Mouse (Mus musculus): ENCODE data around the gene Ccdc51. TPM values are rescaled to one million over a fixed set of nuclear protein-coding genes. Genes with fewer than 3 reads are reported as not detected.

The Ccdc51 gene
- polyA plus RNA-seq, 1 experiment from 2014 or later: 12.9 TPM

- Histone ChIP-seq H3K4me3 (replicated peaks; ENCODE audit: low read depth, low read length) (no peak overlapping the region), H3K27me3 (ENCODE audit: insufficient read depth, low read length) (no peaks in the 10 kb centered on the region), H3K9me3 (replicated peaks; ENCODE audit: low read length) (no peaks in the 10 kb centered on the region), H3K4me1 (replicated peaks; ENCODE audit: insufficient read depth, low read length) (peaks cover 11% of the 10 kb centered on the region; the same call in 1 of the 2 replicates), H3K4me2 (ENCODE audit: low read length) (no peak overlapping the region), H3K27ac (no peak overlapping the region), H3K36me3 (ENCODE audit: insufficient read depth, low read length) (peaks cover 43% of the 10 kb centered on the region), H3K9ac (ENCODE audit: low read depth, low read length) (no peak overlapping the region)
- 91% methylated on average over 16 of the region's 16 CpGs for WGBS
- ATAC-seq (replicated peaks; ENCODE audit: low FRiP score, low read depth): peak; percentile 6; the same call in 1 of the 2 replicates
- TF ChIP-seq CTCF (IDR thresholded peaks at IDR 0.05; ENCODE audit: low read depth): no peak
- DNase-seq (ENCODE audit: low spot score): no peak
Measured at GRCm38 (mm10) chr9:109060184-109060897, 22.0 kb upstream of the Ccdc51 start.

GRCm38 (mm10) chr9:109060898-109061295 lies 21.4 kb upstream of the Ccdc51 start:
- TF ChIP-seq CTCF (IDR thresholded peaks at IDR 0.05; ENCODE audit: low read depth): no peak
- 89% methylated on average over 5 of the region's 5 CpGs for WGBS
- peaks cover 48% of the 10 kb centered on the region for H3K36me3 ChIP-seq (ENCODE audit: insufficient read depth, low read length)
- H3K4me1 ChIP-seq (replicated peaks; ENCODE audit: insufficient read depth, low read length): peaks cover 10% of the 10 kb centered on the region; the same call in 1 of the 2 replicates
- H3K9me3 ChIP-seq (replicated peaks; ENCODE audit: low read length): no peaks in the 10 kb centered on the region
- H3K4me2 ChIP-seq (ENCODE audit: low read length): no peak overlapping the region
- no peak overlapping the region for H3K27ac ChIP-seq
- no peak overlapping the region for H3K9ac ChIP-seq (ENCODE audit: low read depth, low read length)
- ATAC-seq (replicated peaks; ENCODE audit: low FRiP score, low read depth): no peak
- H3K27me3 ChIP-seq (ENCODE audit: insufficient read depth, low read length): no peaks in the 10 kb centered on the region
- no peak for DNase-seq (ENCODE audit: low spot score)
- no peak overlapping the region for H3K4me3 ChIP-seq (replicated peaks; ENCODE audit: low read depth, low read length)

GRCm38 (mm10) chr9:109068095-109068735 lies 14.1 kb upstream of the Ccdc51 start:
- 83% methylated on average over 3 of the region's 3 CpGs for WGBS
- H3K9me3 ChIP-seq (replicated peaks; ENCODE audit: low read length): no peaks in the 10 kb centered on the region
- no peaks in the 10 kb centered on the region for H3K27me3 ChIP-seq (ENCODE audit: insufficient read depth, low read length)
- H3K9ac ChIP-seq (ENCODE audit: low read depth, low read length): no peak overlapping the region
- ATAC-seq (replicated peaks; ENCODE audit: low FRiP score, low read depth) (no peak), DNase-seq (ENCODE audit: low spot score) (peak; percentile 40)
- no peak overlapping the region for H3K4me2 ChIP-seq (ENCODE audit: low read length)
- peak; percentile 47 for TF ChIP-seq CTCF (IDR thresholded peaks at IDR 0.05; ENCODE audit: low read depth)
- H3K36me3 ChIP-seq (ENCODE audit: insufficient read depth, low read length): peaks cover 48% of the 10 kb centered on the region
- peaks cover 7% of the 10 kb centered on the region for H3K4me1 ChIP-seq (replicated peaks; ENCODE audit: insufficient read depth, low read length)
- H3K4me3 ChIP-seq (replicated peaks; ENCODE audit: low read depth, low read length): no peak overlapping the region
- H3K27ac ChIP-seq: no peak overlapping the region

- peak; percentile 95 for DNase-seq (ENCODE audit: low spot score)
- peak within 1 kb of the TSS; percentile 86 for H3K4me3 ChIP-seq (replicated peaks; ENCODE audit: low read depth, low read length)
- peak within 1 kb of the TSS; percentile 72 for H3K9ac ChIP-seq (ENCODE audit: low read depth, low read length)
- peak within 1 kb of the TSS; percentile 80 for H3K27ac ChIP-seq
- H3K9me3 ChIP-seq (replicated peaks; ENCODE audit: low read length): no peaks in the 10 kb centered on the region
- TF ChIP-seq CTCF (IDR thresholded peaks at IDR 0.05; ENCODE audit: low read depth): no peak
- peaks cover 10% of the 10 kb centered on the region for H3K4me1 ChIP-seq (replicated peaks; ENCODE audit: insufficient read depth, low read length)
- ATAC-seq (replicated peaks; ENCODE audit: low FRiP score, low read depth): peak; percentile 98
- under 1% methylated on average over 57 of the region's 57 CpGs for WGBS
- no peaks in the 10 kb centered on the region for H3K27me3 ChIP-seq (ENCODE audit: insufficient read depth, low read length)
- H3K4me2 ChIP-seq (ENCODE audit: low read length): peak within 1 kb of the TSS; percentile 84
- 0 out of 2 replicates have a peak, but pooled peaks cover 6% of the 10 kb centered on the region for H3K36me3 ChIP-seq (ENCODE audit: insufficient read depth, low read length)
Measured at GRCm38 (mm10) chr9:109073661-109074573, 8.4 kb upstream of the Ccdc51 start, which contains the start of gene Atrip. Gene Atrip (minus strand): TSS chr9:109074124.

- Histone ChIP-seq H3K4me2 (ENCODE audit: low read length) (no peak overlapping the region), H3K27me3 (ENCODE audit: insufficient read depth, low read length) (no peaks in the 10 kb centered on the region), H3K9ac (ENCODE audit: low read depth, low read length) (no peak overlapping the region), H3K4me1 (replicated peaks; ENCODE audit: insufficient read depth, low read length) (peaks cover 17% of the 10 kb centered on the region; the same call in 1 of the 2 replicates), H3K4me3 (replicated peaks; ENCODE audit: low read depth, low read length) (no peak overlapping the region), H3K27ac (no peak overlapping the region), H3K9me3 (replicated peaks; ENCODE audit: low read length) (no peaks in the 10 kb centered on the region), H3K36me3 (ENCODE audit: insufficient read depth, low read length) (0 out of 2 replicates have a peak, but pooled peaks cover 8% of the 10 kb centered on the region)
- TF ChIP-seq CTCF (IDR thresholded peaks at IDR 0.05; ENCODE audit: low read depth): no peak
- ATAC-seq (replicated peaks; ENCODE audit: low FRiP score, low read depth) (no peak), DNase-seq (ENCODE audit: low spot score) (no peak)
- whole genome bisulfite sequencing: 94% methylated on average over 3 of the region's 3 CpGs
Measured at GRCm38 (mm10) chr9:109080516-109080915, 1.8 kb upstream of the Ccdc51 start.

- Histone ChIP-seq H3K36me3 (ENCODE audit: insufficient read depth, low read length) (0 out of 2 replicates have a peak, but pooled peaks cover 8% of the 10 kb centered on the region), H3K4me1 (replicated peaks; ENCODE audit: insufficient read depth, low read length) (peaks cover 17% of the 10 kb centered on the region; the same call in 1 of the 2 replicates), H3K27me3 (ENCODE audit: insufficient read depth, low read length) (no peaks in the 10 kb centered on the region), H3K9me3 (replicated peaks; ENCODE audit: low read length) (no peaks in the 10 kb centered on the region), H3K4me2 (ENCODE audit: low read length) (peak overlapping the region; percentile 66), H3K9ac (ENCODE audit: low read depth, low read length) (peak overlapping the region; percentile 78), H3K4me3 (replicated peaks; ENCODE audit: low read depth, low read length) (peak overlapping the region; percentile 67), H3K27ac (peak overlapping the region; percentile 75)
- ATAC-seq (replicated peaks; ENCODE audit: low FRiP score, low read depth) (peak; percentile 22; the same call in 1 of the 2 replicates), DNase-seq (ENCODE audit: low spot score) (no peak)
- no peak for TF ChIP-seq CTCF (IDR thresholded peaks at IDR 0.05; ENCODE audit: low read depth)
- WGBS: 3% methylated on average over 11 of the region's 11 CpGs
Measured at GRCm38 (mm10) chr9:109081749-109082123, 557 bp upstream of the Ccdc51 start.

Data from kidney, postnatal 0 days (tissue).